Mouse (Mus musculus) C2C12 (cell line): Measurements from ENCODE around the gene H2al1a.
"Not testable (repeated sequence)": the region's sequence is repeated elsewhere in the genome, so short reads cannot be mapped to it uniquely, and the experiment has no call there.

ENCODE experiments used
- CTCF ChIP-seq: IDR thresholded peaks from one replicate; pipeline ENCODE4 v1.5.1; 2011; ENCODE audit not compliant: control insufficient read depth, insufficient read depth, insufficient read length
- USF1 ChIP-seq: IDR thresholded peaks from one replicate; pipeline ENCODE4 v1.6.1; 2011; ENCODE audit warnings: low read depth, mild to moderate bottlenecking, control low read depth, moderate library complexity

DNA sequence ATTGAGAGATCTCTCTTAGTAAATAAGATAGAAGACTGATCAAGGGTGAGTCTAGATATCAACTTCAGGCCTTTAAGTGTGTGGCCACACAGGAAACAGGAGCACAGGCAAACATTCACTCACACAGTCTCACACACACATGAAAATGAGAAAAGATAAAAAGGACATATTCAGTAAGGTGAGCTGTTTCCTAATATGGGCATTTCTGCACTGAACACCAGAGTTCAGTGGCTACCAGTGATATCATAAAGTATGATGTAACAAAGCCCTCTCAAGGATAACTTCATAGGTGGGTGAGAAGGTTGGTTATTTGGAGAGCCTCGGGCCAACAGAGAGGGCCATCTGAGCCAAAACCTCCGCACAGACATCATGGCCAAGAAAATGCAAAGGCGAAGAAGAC is 18.9 kb downstream of the H2al1a start, which contains the start of gene H2al1g:
- not testable (repeated sequence) for TF ChIP-seq CTCF, USF1
